Mouse (Mus musculus): ENCODE measurements around the gene Srgap1. TPM values are rescaled to one million over a fixed set of nuclear protein-coding genes. Genes with fewer than 3 reads are reported as not detected.

Gene Srgap1
- polyA plus RNA-seq, 1 experiment from 2014 or later = 10.2 TPM

GRCm38 (mm10) chr10:121891390-121892067 lies 155.6 kb downstream of the Srgap1 start:
- Histone ChIP-seq H3K9me3 (replicated peaks; ENCODE audit: low read length) (no peaks in the 10 kb centered on the region), H3K4me1 (replicated peaks; ENCODE audit: insufficient read depth, low read length) (no peaks in the 10 kb centered on the region; the same call in none of the 2 replicates), H3K27me3 (ENCODE audit: insufficient read depth, low read length) (no peaks in the 10 kb centered on the region), H3K4me3 (replicated peaks; ENCODE audit: low read depth, low read length) (no peak overlapping the region), H3K9ac (ENCODE audit: low read depth, low read length) (no peak overlapping the region), H3K27ac (no peak overlapping the region), H3K36me3 (ENCODE audit: insufficient read depth, low read length) (no peaks in the 10 kb centered on the region), H3K4me2 (ENCODE audit: low read length) (no peak overlapping the region)
- DNase-seq (ENCODE audit: low spot score) (no peak), ATAC-seq (replicated peaks; ENCODE audit: low FRiP score, low read depth) (no peak)
- TF ChIP-seq CTCF (IDR thresholded peaks at IDR 0.05; ENCODE audit: low read depth) = no peak
- 45% methylated on average over 13 of the region's 13 CpGs for WGBS

GRCm38 (mm10) chr10:121890061-121890460 lies 157.1 kb downstream of the Srgap1 start:
- TF ChIP-seq CTCF (IDR thresholded peaks at IDR 0.05; ENCODE audit: low read depth) = no peak
- H3K9ac ChIP-seq (ENCODE audit: low read depth, low read length) = no peak overlapping the region
- H3K4me3 ChIP-seq (replicated peaks; ENCODE audit: low read depth, low read length) = no peak overlapping the region
- no peak overlapping the region for H3K4me2 ChIP-seq (ENCODE audit: low read length)
- H3K4me1 ChIP-seq (replicated peaks; ENCODE audit: insufficient read depth, low read length) = no peaks in the 10 kb centered on the region; the same call in none of the 2 replicates
- no peak for DNase-seq (ENCODE audit: low spot score)
- no peaks in the 10 kb centered on the region for H3K9me3 ChIP-seq (replicated peaks; ENCODE audit: low read length)
- H3K27me3 ChIP-seq (ENCODE audit: insufficient read depth, low read length) = no peaks in the 10 kb centered on the region
- H3K36me3 ChIP-seq (ENCODE audit: insufficient read depth, low read length) = no peaks in the 10 kb centered on the region
- 50% methylated on average over 6 of the region's 6 CpGs for WGBS
- no peak for ATAC-seq (replicated peaks; ENCODE audit: low FRiP score, low read depth)
- H3K27ac ChIP-seq = no peak overlapping the region

GRCm38 (mm10) chr10:121886805-121887204 lies 160.3 kb downstream of the Srgap1 start:
- Histone ChIP-seq H3K27ac (no peak overlapping the region), H3K4me3 (replicated peaks; ENCODE audit: low read depth, low read length) (no peak overlapping the region), H3K9me3 (replicated peaks; ENCODE audit: low read length) (no peaks in the 10 kb centered on the region), H3K27me3 (ENCODE audit: insufficient read depth, low read length) (no peaks in the 10 kb centered on the region), H3K36me3 (ENCODE audit: insufficient read depth, low read length) (no peaks in the 10 kb centered on the region), H3K9ac (ENCODE audit: low read depth, low read length) (no peak overlapping the region), H3K4me1 (replicated peaks; ENCODE audit: insufficient read depth, low read length) (no peaks in the 10 kb centered on the region; the same call in none of the 2 replicates), H3K4me2 (ENCODE audit: low read length) (no peak overlapping the region)
- WGBS = 34% methylated on average over 6 of the region's 6 CpGs
- ATAC-seq (replicated peaks; ENCODE audit: low FRiP score, low read depth) = no peak
- peak; percentile 34 for DNase-seq (ENCODE audit: low spot score)
- no peak for TF ChIP-seq CTCF (IDR thresholded peaks at IDR 0.05; ENCODE audit: low read depth)

- H3K4me1 ChIP-seq (replicated peaks; ENCODE audit: insufficient read depth, low read length) = no peaks in the 10 kb centered on the region; the same call in none of the 2 replicates
- no peak overlapping the region for H3K9ac ChIP-seq (ENCODE audit: low read depth, low read length)
- ATAC-seq (replicated peaks; ENCODE audit: low FRiP score, low read depth) (no peak), DNase-seq (ENCODE audit: low spot score) (peak; percentile 66)
- H3K4me2 ChIP-seq (ENCODE audit: low read length) = no peak overlapping the region
- no peak overlapping the region for H3K4me3 ChIP-seq (replicated peaks; ENCODE audit: low read depth, low read length)
- no peaks in the 10 kb centered on the region for H3K36me3 ChIP-seq (ENCODE audit: insufficient read depth, low read length)
- no peak overlapping the region for H3K27ac ChIP-seq
- no peaks in the 10 kb centered on the region for H3K27me3 ChIP-seq (ENCODE audit: insufficient read depth, low read length)
- no peak for TF ChIP-seq CTCF (IDR thresholded peaks at IDR 0.05; ENCODE audit: low read depth)
- H3K9me3 ChIP-seq (replicated peaks; ENCODE audit: low read length) = no peaks in the 10 kb centered on the region
- 26% methylated on average over 9 of the region's 9 CpGs for WGBS
Observed at GRCm38 (mm10) chr10:121885512-121886218, 161.4 kb downstream of the Srgap1 start.

GRCm38 (mm10) chr10:121882461-121882860 lies 164.7 kb downstream of the Srgap1 start:
- no peaks in the 10 kb centered on the region for H3K27me3 ChIP-seq (ENCODE audit: insufficient read depth, low read length)
- TF ChIP-seq CTCF (IDR thresholded peaks at IDR 0.05; ENCODE audit: low read depth) = no peak
- WGBS = 75% methylated on average over 6 of the region's 6 CpGs
- no peak overlapping the region for H3K4me3 ChIP-seq (replicated peaks; ENCODE audit: low read depth, low read length)
- DNase-seq (ENCODE audit: low spot score) (no peak), ATAC-seq (replicated peaks; ENCODE audit: low FRiP score, low read depth) (no peak)
- H3K4me1 ChIP-seq (replicated peaks; ENCODE audit: insufficient read depth, low read length) = no peaks in the 10 kb centered on the region; the same call in none of the 2 replicates
- H3K9ac ChIP-seq (ENCODE audit: low read depth, low read length) = no peak overlapping the region
- no peaks in the 10 kb centered on the region for H3K9me3 ChIP-seq (replicated peaks; ENCODE audit: low read length)
- no peak overlapping the region for H3K4me2 ChIP-seq (ENCODE audit: low read length)
- no peaks in the 10 kb centered on the region for H3K36me3 ChIP-seq (ENCODE audit: insufficient read depth, low read length)
- H3K27ac ChIP-seq = no peak overlapping the region

- Histone ChIP-seq H3K4me1 (replicated peaks; ENCODE audit: insufficient read depth, low read length) (no peaks in the 10 kb centered on the region; the same call in none of the 2 replicates), H3K27me3 (ENCODE audit: insufficient read depth, low read length) (no peaks in the 10 kb centered on the region), H3K4me2 (ENCODE audit: low read length) (no peak overlapping the region), H3K27ac (peak overlapping the region; percentile 26; the same call in 1 of the 2 replicates), H3K9me3 (replicated peaks; ENCODE audit: low read length) (no peaks in the 10 kb centered on the region), H3K9ac (ENCODE audit: low read depth, low read length) (no peak overlapping the region), H3K36me3 (ENCODE audit: insufficient read depth, low read length) (no peaks in the 10 kb centered on the region), H3K4me3 (replicated peaks; ENCODE audit: low read depth, low read length) (no peak overlapping the region)
- no peak for ATAC-seq (replicated peaks; ENCODE audit: low FRiP score, low read depth)
- no peak for TF ChIP-seq CTCF (IDR thresholded peaks at IDR 0.05; ENCODE audit: low read depth)
- WGBS = 30% methylated on average over 7 of the region's 7 CpGs
- no peak for DNase-seq (ENCODE audit: low spot score)
Observed at GRCm38 (mm10) chr10:121878855-121879254, 168.3 kb downstream of the Srgap1 start.
